Mouse (Mus musculus) embryonic fibroblast, embryonic 13.5 days (primary cell): ENCODE results near the gene Olfr1564. TPM values are rescaled to one million over a fixed set of nuclear protein-coding genes. Genes with fewer than 3 reads are reported as not detected.
"Not testable (repeated sequence)": the region's sequence is repeated elsewhere in the genome, so short reads cannot be mapped to it uniquely, and the experiment has no call there.

Source experiments
- H3K27ac ChIP-seq: 2 replicates; pipeline ENCODE4 v1.5.1; 2012; ENCODE audit warnings: low read length, control low read depth, inconsistent platforms; ENCODE audit not compliant: insufficient read depth
- H3K4me1 ChIP-seq: 2 replicates; pipeline ENCODE4 v1.6.1; 2011; ENCODE audit warnings: low read length; ENCODE audit not compliant: control insufficient read depth, insufficient read depth
- H3K4me3 ChIP-seq: 2 replicates; pipeline ENCODE4 v1.5.1; 2011; ENCODE audit warnings: mild to moderate bottlenecking, control low read depth, low read length; ENCODE audit not compliant: insufficient read depth
- CTCF ChIP-seq: IDR thresholded peaks from 2 replicates; pipeline ENCODE4 v1.5.1; 2011; ENCODE audit warnings: mild to moderate bottlenecking, control low read depth, low read length, moderate library complexity, borderline replicate concordance; ENCODE audit not compliant: insufficient read depth
- POLR2A ChIP-seq: IDR thresholded peaks from 2 replicates; pipeline ENCODE4 v1.6.1; 2011; ENCODE audit warnings: low read depth, mild to moderate bottlenecking, control low read depth, low read length, moderate library complexity
- polyA plus RNA-seq: library from polyadenylated mRNA; stranded (reverse); fragments of >200 nt; gene quantifications from 2 replicates; pipeline ENCODE4 v1.2.4, GENCODE M21; 2011; ENCODE audit warnings: low read depth; ENCODE audit not compliant: missing spikeins, insufficient read length

Olfr1564 gene
- 0.20 and 0.35 TPM in 2 replicates for polyA plus RNA-seq

DNA sequence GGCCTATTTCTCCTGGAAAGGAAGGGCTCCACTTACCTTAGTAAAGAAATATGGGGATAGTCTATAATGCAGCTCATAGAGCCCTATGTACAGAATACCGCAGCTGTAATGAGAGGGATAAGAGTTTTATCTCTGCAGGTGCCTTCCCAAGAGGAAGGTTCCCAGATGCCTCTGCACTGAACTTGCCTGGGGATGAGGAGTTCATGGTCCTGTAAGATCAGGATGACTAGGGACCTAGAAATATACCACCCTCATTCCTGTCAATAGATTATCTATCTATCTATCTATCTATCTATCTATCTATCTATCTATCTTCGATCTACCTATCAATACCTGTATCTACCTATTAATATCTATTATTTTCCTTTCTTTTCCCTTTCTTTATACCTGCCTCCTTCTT is at the start of gene Olfr1564:
Olfr1564 (minus strand) TSS at position 101 of the 400 bp plus-strand sequence.
- no peak within 1 kb of the TSS for H3K4me3 ChIP-seq
- H3K4me1 ChIP-seq, result no peaks in the 10 kb centered on the region
- no peak within 1 kb of the TSS for H3K27ac ChIP-seq
- no peak for TF ChIP-seq CTCF
- no peak for TF ChIP-seq POLR2A

DNA sequence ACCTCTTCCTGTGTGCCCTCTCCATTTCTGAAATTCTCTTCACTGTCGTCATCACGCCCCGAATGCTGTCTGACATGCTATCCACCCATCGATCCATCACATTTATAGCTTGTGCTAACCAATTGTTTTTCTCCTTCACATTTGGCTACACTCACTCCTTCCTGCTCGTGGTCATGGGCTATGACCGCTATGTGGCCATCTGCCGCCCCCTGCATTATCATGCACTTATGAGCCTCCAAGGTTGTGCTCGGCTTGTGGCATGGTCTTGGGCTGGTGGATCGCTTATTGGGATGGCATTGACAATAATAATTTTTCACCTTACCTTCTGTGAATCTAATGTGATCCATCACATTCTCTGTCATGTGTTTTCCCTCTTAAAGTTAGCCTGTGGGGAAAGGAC is 47.4 kb upstream of the Olfr1564 start:
- TF ChIP-seq CTCF, result no peak
- no peak for TF ChIP-seq POLR2A
- Histone ChIP-seq H3K4me1 (no peaks in the 10 kb centered on the region), H3K4me3 (no peak overlapping the region), H3K27ac (no peak overlapping the region)

GRCm38 (mm10) chr17:33264376-33264775 is 42.9 kb upstream of the Olfr1564 start, which contains the start of gene Olfr63:
Gene Olfr63, plus strand, starts transcription at chr17:33264676.
- Histone ChIP-seq H3K27ac (no peak within 1 kb of the TSS), H3K4me1 (no peaks in the 10 kb centered on the region)
- no peak for TF ChIP-seq CTCF
- no peak for TF ChIP-seq POLR2A

GRCm38 (mm10) chr17:33255319-33255657 is 33.8 kb upstream of the Olfr1564 start:
- not testable (repeated sequence) for H3K4me3 ChIP-seq, H3K27ac ChIP-seq, H3K4me1 ChIP-seq

More at GRCm38 (mm10) chr17:33264376-33264775, 42.9 kb upstream of the Olfr1564 start, which contains the start of gene Olfr63:
- H3K4me3 ChIP-seq, result no peak within 1 kb of the TSS

DNA sequence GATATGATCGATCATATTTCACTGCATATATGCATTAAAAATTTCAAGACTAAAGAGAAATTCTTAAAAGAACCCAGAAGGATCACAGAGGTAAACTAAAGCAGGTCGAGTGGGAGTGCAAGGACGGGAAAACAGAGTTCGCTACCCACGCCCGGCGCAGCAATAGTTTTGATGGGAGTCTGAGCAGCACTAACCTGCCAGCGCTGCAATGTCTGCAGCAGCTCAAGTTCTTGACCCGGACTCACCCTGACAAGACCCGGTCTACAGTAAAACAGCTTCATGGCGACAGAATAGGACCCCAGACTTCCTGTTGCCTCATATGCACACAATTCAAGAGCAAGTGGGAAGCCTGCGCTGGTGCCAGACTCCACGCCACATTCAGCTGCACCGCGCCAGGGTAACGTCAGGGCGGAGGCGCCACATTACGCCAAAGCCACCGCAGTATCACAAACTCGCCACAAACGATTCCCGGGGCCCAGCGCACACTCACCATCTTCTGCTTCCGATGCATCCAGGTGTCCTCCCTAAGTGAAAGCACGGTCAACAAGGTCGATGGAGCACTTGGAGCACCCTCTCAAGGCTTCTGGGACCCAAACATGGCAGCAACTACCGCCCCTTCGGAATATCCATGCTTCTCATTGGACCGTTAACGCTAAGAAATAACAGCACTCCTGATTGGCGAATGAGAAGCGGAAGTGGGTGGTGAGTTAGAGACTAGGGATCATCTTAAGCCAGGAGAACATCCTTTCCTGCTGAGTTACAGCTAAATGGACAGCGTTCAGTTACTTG is 33.2 kb upstream of the Olfr1564 start, which contains the start of gene Zfp955a:
Zfp955a (minus strand) TSS at position 616 of the 789 bp plus-strand sequence.
- not testable (repeated sequence) for H3K4me3 ChIP-seq, H3K4me1 ChIP-seq, H3K27ac ChIP-seq

DNA sequence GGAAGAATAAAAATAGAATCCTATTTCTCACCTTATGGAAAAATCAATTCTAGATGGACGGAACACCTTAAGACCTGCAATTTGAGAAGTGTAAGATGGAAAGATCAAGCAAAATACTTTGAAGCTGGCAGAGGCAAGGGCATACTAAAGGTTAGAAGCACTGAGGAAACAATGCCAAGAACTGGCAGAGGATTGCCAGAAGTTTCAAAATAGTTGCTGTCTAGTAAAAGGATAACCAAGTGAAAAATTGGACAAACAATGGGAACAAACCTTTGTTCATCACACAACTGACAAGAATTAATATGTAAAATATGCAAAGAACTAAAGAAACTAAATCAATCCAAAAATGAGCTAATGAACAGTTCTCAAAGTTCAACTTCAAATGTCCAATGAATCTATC is 15.2 kb upstream of the Olfr1564 start:
- H3K27ac ChIP-seq, result not testable (repeated sequence)

DNA sequence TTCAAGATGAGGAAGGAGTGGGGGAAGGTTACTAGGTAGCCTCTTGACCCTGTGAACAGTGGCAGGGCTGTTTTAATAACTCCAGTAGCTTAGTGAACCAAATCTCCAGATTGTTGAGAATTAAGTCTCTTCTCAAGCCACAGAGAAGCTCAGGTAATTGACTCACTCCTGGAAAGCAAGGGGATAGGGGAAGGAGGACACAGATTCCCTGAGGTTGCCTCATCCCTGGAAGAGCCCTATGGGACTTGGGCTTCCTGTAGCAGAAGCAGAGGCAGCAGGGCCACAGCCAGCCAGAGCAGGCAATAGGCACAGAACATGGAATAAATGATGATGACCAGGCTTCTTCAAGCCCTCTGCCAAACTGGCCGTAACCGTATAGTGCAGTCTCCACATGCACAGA is 30.5 kb downstream of the Olfr1564 start, which contains the start of gene Olfr239:
Olfr239 (plus strand) TSS at position 301 of the 400 bp plus-strand sequence.
- H3K27ac ChIP-seq, H3K4me1 ChIP-seq, H3K4me3 ChIP-seq: not testable (repeated sequence)

More for the DNA sequence above, 15.2 kb upstream of the Olfr1564 start:
- H3K4me3 ChIP-seq, H3K4me1 ChIP-seq: not testable (repeated sequence)

DNA sequence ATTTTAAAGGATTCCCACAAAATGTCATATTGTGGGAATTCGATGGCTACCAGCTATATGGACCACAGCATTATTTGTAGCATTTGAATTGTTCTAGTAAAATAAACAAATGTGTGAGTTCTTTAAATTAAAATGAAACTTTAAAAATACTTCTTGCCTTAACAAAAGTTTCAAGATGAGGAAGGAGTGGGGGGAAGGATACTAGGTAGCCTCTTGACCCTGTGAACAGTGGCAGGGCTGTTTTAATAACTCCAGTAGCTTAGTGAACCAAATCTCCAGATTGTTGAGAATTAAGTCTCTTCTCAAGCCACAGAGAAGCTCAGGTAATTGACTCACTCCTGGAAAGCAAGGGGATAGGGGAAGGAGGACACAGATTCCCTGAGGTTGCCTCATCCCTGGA is 53.3 kb downstream of the Olfr1564 start, which contains the start of gene Olfr55:
Olfr55 (plus strand) TSS at position 301 of the 400 bp plus-strand sequence.
- H3K4me1 ChIP-seq, result not testable (repeated sequence)

More for the DNA sequence above, 53.3 kb downstream of the Olfr1564 start, which contains the start of gene Olfr55:
- not testable (repeated sequence) for H3K4me3 ChIP-seq, H3K27ac ChIP-seq

Other genes starting within 250 kb of the Olfr1564 start
- 10.3 and 11.3 TPM in 2 replicates for gene Zfp952, start 228.6 kb downstream of the Olfr1564 start, polyA plus RNA-seq
- 4.2 and 8.1 TPM in 2 replicates for gene Zfp763, start 188.3 kb downstream of the Olfr1564 start, polyA plus RNA-seq
- not detected in 2 replicates for gene 4921501E09Rik, start 153.6 kb downstream of the Olfr1564 start, polyA plus RNA-seq
- 5.6 and 5.7 TPM in 2 replicates for gene Zfp563, start 132.4 kb downstream of the Olfr1564 start, polyA plus RNA-seq
- not detected in 2 replicates for gene Morc2b, start 82.0 kb downstream of the Olfr1564 start, polyA plus RNA-seq
- gene Olfr55, start 53.2 kb downstream of the Olfr1564 start, polyA plus RNA-seq, result not detected in 2 replicates
- not detected in 2 replicates for gene Olfr239, start 30.4 kb downstream of the Olfr1564 start, polyA plus RNA-seq
- gene Zfp955a, start 33.5 kb upstream of the Olfr1564 start, polyA plus RNA-seq, result 12.6 and 13.3 TPM in 2 replicates
- not detected in 2 replicates for gene Olfr63, start 43.0 kb upstream of the Olfr1564 start, polyA plus RNA-seq
- gene Zfp955b, start 67.9 kb upstream of the Olfr1564 start, polyA plus RNA-seq, result 10.7 and 10.8 TPM in 2 replicates
- gene Zfp81, start 137.2 kb upstream of the Olfr1564 start, polyA plus RNA-seq, result 14.4 and 16.3 TPM in 2 replicates
- 11.2 and 11.7 TPM in 2 replicates for gene Zfp101, start 173.0 kb upstream of the Olfr1564 start, polyA plus RNA-seq
- gene Actl9, start 211.2 kb upstream of the Olfr1564 start, polyA plus RNA-seq, result not detected in 2 replicates